Mouse (Mus musculus): ENCODE results near the gene Eme1. TPM values are rescaled to one million over a fixed set of nuclear protein-coding genes. Genes with fewer than 3 reads are reported as not detected.
"Not testable (repeated sequence)": the region's sequence is repeated elsewhere in the genome, so short reads cannot be mapped to it uniquely, and the experiment has no call there.

Gene Eme1
- polyA plus RNA-seq (2012; rRNA removed) = 5.9 and 7.3 TPM in 2 replicates

DNA sequence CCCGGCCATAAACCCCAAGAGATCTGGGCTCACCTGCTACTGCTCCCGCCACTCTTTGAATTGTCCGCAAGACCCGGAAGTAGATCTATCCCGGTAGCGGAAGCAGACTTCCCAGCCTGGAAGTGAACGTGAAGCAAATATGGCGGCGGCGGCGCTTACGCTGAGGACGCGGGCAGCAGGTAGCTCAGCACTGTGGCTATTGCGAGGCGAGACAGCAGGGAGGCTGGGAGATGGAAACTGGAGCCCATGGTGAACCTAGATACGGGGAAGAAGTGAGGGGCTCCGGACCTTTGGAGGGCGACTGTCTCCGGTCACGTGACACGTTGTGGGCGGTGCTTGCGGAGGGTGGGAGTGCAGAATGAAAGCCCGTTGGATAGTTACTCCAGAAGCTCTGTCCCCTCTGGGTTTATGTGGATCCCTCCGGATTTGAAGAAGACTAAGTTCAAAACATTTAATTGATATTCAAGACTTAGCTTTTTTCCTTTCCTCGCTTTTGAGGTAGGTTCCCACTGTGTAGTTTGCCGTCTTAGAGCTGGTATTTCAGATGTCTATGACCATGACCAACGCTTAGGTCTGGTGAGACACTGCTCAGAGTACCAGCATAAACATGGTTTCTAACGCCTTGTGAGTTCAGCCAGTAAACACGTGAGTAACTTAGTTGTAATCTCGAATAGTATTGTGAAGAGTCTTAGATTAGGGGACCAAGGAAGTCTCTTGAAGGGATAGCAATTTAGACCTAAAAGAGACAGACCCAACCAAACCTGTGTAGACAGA, at the start of gene Eme1, which contains the start of gene Mrpl27:
TSS of gene Eme1 (minus strand) at position 302 of the 774 bp plus-strand sequence.
TSS of gene Mrpl27 (plus strand) at position 105 of the 774 bp plus-strand sequence.
- DNase-seq (ENCODE audit: low read depth, low spot score) = no peak
- WGBS = under 1% methylated on average over 32 of the region's 32 CpGs

DNA sequence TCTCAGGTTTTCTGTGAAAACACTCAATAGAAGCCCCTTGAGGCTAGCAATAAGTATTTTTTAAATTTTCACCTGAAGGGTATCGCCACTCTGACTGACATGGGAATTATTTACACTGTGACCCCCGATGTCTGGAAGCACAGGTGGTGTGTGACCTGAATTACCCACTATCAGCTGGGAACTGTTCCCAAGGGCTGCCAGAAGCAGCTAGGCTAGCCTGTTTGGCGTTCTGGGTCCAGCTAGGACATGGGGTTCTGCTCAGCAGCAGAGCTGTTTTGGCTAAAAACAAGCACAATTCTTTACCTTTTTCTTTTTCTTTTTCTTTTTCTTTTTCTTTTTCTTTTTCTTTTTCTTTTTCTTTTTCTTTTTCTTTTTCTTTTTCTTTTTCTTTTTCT, 48.4 kb upstream of the Eme1 start:
- DNase-seq (ENCODE audit: low read depth, low spot score) = no peak
- WGBS = 41% methylated on average over 3 of the region's 3 CpGs

DNA sequence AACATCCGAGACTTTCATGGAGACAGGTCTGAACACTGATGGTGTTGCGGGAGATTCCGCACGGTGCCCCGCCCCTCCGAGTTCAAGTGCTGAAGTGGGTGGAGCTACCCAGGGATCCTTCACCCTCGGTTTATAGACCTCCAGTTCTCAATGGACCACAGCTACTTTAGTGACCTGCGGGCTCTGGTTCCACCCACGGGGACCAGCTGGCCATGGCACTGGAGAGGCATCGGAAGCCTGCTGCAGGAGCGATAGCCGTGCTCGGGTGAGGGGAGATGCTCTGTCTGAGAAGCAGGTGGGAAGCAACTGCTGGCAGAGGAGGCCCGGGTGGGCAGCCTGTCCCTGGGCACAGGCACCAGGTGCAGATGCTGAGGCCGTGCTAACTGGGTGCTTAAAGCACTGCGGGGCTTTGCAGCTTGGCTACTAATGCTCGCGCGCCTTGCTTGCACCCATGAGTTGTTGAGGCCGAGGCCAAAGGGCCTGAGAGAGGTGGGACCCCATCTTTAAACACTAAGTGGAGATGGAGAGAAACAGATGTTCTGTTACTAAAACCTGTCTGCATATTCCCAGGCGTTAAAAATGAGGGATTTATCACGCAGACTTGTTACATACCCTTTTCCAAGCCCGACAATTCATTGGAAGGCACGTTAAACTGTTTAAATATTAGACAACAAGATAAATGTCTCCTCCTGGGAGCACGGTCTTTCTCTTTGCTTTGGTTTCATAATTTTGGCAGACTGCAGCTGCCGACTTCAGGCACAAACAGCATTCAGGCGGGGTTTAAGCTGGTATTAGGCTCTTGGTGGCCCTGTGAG, 47.8 kb upstream of the Eme1 start:
- DNase-seq (ENCODE audit: low read depth, low spot score) = no peak
- 34% methylated on average over 27 of the region's 27 CpGs for WGBS

- WGBS = 88% methylated on average over 3 of the region's 3 CpGs
- no peak for DNase-seq (ENCODE audit: low read depth, low spot score)
These were observed 45.6 kb upstream of the Eme1 start for GRCm38 (mm10) chr11:94699399-94699798.

GRCm38 (mm10) chr11:94697703-94698464, 44.1 kb upstream of the Eme1 start:
- 46% methylated on average over 13 of the region's 13 CpGs for WGBS
- DNase-seq (ENCODE audit: low read depth, low spot score) = no peak

DNA sequence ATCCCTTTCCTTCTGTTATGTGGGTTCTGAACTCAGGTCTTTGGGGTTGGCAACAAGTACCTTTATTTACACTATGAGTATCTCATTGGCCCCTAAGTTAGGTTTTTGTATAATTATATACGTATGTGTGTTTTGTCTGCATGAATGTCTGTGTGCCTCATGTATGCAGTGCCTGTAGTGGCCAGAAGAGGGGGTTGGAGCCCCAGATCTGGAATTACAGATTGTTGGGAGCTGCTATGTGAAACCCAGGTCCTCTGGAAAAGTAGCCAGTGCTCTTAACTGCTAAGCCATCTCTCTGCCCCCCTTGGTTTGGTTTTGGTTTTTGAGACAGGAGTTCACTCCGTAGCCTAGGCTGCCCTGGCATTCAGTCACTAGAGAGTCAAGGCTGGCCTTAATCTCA, 43.4 kb upstream of the Eme1 start:
- DNase-seq (ENCODE audit: low read depth, low spot score) = no peak
- WGBS = 83% methylated on average over 2 of the region's 2 CpGs

GRCm38 (mm10) chr11:94695508-94695907, 41.7 kb upstream of the Eme1 start:
- 68% methylated on average over 6 of the region's 6 CpGs for WGBS

GRCm38 (mm10) chr11:94692502-94692901, 38.7 kb upstream of the Eme1 start:
- DNase-seq (ENCODE audit: low read depth, low spot score) = not testable (repeated sequence)

More at GRCm38 (mm10) chr11:94695508-94695907, 41.7 kb upstream of the Eme1 start:
- no peak for DNase-seq (ENCODE audit: low read depth, low spot score)

DNA sequence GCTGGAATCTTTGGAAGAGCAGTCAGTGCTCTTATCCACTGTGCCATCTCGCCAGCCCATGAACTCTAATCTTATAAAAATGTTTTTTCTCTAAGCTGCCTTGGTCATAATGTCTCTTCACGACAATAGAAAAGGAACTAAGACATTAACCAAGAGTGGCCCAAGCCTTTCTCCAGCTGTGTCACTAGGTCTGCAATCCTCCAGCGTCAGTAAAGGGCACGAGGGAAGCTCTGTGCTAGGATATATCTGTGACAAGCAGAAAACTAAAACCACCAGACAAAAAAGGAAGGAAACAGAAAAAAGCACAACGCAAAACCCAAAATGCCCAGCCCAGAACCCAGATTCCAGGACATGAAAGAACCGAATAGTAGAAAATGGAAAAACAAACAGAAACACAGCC, 33.4 kb upstream of the Eme1 start:
- DNase-seq (ENCODE audit: low read depth, low spot score) = no peak
- WGBS = 72% methylated on average over 6 of the region's 6 CpGs

DNA sequence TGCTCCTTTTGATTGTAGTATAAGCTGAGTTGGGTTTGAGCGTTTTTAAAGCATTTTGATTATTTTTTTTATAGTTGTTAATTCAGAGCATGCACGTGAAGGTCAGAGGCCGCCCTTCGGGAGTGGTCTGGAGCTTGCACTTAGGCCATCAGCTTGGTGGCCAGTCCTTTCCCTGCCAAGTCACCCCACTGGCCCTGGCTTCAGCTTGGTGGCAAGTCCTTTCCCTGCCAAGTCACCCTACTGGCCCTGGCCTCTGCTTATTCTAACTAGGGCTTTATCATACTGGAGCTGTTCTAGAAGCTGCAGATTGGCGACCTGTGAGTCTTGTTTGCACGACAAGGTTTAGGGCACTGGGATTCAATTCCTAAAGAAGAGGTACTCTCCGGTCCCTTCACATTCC, 28.7 kb upstream of the Eme1 start:
- no peak for DNase-seq (ENCODE audit: low read depth, low spot score)
- 82% methylated on average over 7 of the region's 7 CpGs for WGBS

DNA sequence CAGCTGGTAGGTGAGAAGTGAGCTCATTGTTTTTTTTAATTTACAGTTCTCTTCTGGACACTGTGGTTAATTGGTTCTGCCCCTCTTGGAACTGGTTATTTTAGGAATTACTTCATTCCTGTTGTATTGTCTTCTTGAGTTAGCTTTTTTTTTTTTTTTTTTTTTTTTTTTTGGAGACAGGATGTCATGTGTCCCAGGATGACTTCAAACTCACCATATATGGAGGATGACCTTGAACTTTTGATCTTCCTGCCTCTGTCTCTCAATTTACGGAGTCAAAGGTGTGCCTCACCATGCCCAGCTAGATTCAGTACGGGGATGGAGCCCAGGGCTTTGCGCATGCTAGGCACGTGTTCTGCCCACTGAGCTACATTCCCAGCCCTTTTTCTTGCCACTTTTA, 27.9 kb upstream of the Eme1 start:
- 71% methylated on average over 4 of the region's 4 CpGs for WGBS
- no peak for DNase-seq (ENCODE audit: low read depth, low spot score)

DNA sequence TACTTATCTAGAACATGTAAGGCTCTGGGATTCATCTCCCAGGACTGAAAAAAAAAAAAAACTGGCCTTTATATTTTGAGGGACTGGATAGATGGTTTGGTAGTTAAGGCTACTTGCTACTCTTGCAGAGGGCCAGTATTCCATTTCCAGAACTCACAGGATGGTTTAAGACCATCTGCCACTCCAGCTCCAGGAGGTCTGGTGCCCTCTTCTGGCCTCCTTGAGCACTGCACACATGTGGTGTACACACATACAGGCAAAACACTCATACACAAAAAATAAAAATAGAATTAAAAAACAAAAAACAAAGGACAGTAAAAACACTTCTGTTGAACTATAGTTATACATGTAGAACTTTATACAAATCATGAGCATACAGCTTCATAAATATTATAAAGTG, 26.9 kb upstream of the Eme1 start:
- DNase-seq (ENCODE audit: low read depth, low spot score) = no peak

GRCm38 (mm10) chr11:94677607-94678145, 23.9 kb upstream of the Eme1 start:
- DNase-seq (ENCODE audit: low read depth, low spot score) = no peak
- WGBS = 28% methylated on average over 15 of the region's 15 CpGs

DNA sequence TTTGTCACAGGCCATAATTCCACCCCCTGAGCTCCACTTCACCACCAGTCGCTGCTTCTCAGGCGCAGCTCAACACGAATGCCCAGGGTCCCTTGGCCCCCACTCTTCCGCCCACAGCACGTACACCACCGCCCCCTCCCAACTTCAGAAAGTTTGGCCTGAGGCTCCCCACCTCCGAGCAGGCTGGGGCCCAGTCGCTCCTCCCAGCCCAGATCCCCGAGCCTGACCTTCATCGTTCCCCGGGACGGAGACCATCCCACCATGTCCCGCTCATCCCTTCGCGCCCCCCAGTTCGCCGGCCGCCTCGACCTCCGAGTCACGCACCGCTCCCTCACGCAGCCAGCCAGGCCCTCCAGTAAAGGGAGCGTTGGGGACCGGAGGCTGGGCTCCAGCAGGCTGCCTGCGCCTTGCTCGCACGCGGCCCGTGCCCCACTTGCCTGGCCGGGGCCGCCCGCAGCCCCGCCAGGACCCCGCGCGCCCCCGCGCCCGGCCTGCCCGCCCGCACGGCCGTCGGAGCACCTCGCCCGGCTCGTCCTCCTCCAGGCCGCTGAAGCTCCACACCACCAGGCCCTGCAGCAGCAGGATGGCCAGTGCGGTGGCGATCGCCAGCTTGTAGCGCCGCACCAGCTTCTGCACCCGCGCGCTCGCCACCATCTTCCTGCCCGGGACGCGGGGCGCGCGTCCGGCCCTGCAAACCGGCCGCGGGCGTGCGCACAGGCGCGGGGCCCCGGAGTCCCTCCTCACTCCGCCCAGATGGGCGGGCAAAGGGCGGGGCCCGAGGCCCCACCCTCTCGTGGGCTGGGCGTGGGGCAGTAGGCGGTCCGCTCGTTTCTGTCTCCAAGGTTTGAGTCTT, 23.2 kb upstream of the Eme1 start, which contains the start of gene Xylt2:
TSS of gene Xylt2 (minus strand) at position 762 of the 853 bp plus-strand sequence.
- DNase-seq (ENCODE audit: low read depth, low spot score) = peak; percentile 76
- under 1% methylated on average over 80 of the region's 82 CpGs for WGBS

GRCm38 (mm10) chr11:94676308-94676707, 22.5 kb upstream of the Eme1 start:
- no peak for DNase-seq (ENCODE audit: low read depth, low spot score)
- WGBS = 41% methylated on average over 4 of the region's 4 CpGs

- 85% methylated on average over 5 of the region's 5 CpGs for WGBS
- DNase-seq (ENCODE audit: low read depth, low spot score) = no peak
These were observed 21.7 kb upstream of the Eme1 start for GRCm38 (mm10) chr11:94675446-94675845.

DNA sequence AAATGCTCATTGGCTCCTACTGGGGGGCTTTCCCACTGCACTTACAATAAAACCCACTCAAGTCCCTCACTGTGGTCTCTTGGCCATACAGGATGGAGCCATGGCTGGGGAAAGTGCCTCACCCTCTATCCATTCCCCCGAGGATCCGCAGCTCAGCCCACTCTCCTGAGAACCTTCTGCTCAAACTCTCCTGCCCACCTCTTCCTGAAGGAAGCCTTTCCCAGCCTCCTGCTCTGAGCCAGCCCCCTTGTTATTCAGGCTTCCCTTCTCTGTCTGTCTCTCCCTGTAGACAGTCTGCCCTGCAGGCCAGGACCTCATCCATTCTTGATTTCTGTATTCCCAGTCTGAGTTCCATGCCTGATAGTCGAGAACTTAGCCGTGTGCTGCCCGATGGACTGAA, 21.2 kb upstream of the Eme1 start:
- no peak for DNase-seq (ENCODE audit: low read depth, low spot score)
- 86% methylated on average over 5 of the region's 5 CpGs for WGBS

DNA sequence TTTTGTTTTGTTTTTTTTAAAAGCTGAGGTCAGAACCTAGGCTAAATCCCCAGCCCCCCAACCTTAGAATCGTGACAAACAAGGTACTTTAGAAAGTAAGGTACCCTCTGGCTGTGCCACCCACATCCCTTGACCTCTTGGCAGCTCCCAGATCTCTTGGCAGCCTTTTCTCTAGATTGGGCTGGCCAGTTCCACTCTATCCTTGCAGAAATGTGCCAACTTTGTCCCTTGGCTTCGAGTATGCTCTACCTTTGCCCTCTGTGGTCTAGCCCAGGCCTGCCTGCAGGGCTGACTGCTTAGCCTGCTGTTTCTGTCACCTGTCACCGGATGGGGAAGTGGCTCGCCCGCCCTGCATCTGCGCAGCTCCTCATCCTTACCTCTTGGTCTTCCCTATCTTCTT, 11.5 kb upstream of the Eme1 start:
- 88% methylated on average over 6 of the region's 6 CpGs for WGBS
- no peak for DNase-seq (ENCODE audit: low read depth, low spot score)

GRCm38 (mm10) chr11:94661344-94661743, 7.6 kb upstream of the Eme1 start:
- no peak for DNase-seq (ENCODE audit: low read depth, low spot score)
- 23% methylated on average over 1 of the region's 1 CpGs for WGBS

Data from large intestine, adult 2 months (tissue).